Mouse (Mus musculus): ENCODE data around the gene Abca7. TPM values are rescaled to one million over a fixed set of nuclear protein-coding genes. Genes with fewer than 3 reads are reported as not detected.

Abca7 gene
- polyA plus RNA-seq, 1 experiment from 2014 or later, result 3.9 TPM

DNA sequence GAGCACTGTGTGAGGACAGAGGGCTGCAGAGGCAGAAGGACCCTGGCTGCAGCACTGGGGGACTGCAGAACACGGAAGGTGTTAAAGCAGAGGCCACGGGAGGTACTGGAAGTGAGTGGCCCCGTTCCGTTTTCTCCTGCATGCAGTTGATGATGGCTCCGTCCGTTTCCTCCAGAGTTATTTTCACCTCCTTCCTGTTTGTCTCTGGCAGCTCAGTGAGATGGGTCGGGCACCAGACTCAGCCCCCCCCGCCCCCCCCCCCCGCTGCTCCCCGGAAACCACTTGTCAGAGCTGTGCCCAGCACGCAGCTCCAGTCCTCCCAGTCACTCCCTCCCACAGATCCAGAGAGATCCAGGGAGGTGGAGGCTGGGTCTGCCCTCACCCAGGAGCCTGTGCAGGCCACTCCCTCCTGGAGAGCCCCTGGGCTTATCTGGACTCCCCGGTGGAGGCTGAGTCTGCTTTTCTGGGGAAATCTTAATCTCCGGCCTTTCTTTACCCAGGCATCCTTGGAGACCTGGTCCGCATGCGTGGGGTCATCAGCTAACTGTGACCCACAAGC is 22.5 kb downstream of the Abca7 start:
- DNase-seq (ENCODE audit: low spot score) (no peak), ATAC-seq (replicated peaks; ENCODE audit: low FRiP score) (0 out of 2 replicates have a peak, but pooled peaks have one; percentile 38)
- no peaks in the 10 kb centered on the region for H3K9me3 ChIP-seq (ENCODE audit: control insufficient read depth, low read length)
- WGBS, result 6% methylated on average over 15 of the region's 15 CpGs
- H3K4me2 ChIP-seq (ENCODE audit: low read depth, low read length, severe bottlenecking), result no peak overlapping the region
- peaks cover 5% of the 10 kb centered on the region; the same call in 1 of the 2 replicates for H3K4me1 ChIP-seq (replicated peaks; ENCODE audit: control insufficient read depth, insufficient read depth, low read length)
- H3K36me3 ChIP-seq (ENCODE audit: control insufficient read depth, insufficient read depth, low read length), result no peaks in the 10 kb centered on the region
- H3K27me3 ChIP-seq (ENCODE audit: control insufficient read depth, insufficient read depth, low read length), result peaks cover 19% of the 10 kb centered on the region
- H3K9ac ChIP-seq (ENCODE audit: low read length), result peak overlapping the region; percentile 2; the same call in 1 of the 2 replicates
- H3K27ac ChIP-seq (ENCODE audit: low read depth, low read length), result no peak overlapping the region
- no peak overlapping the region for H3K4me3 ChIP-seq (ENCODE audit: low read depth, low read length)

DNA sequence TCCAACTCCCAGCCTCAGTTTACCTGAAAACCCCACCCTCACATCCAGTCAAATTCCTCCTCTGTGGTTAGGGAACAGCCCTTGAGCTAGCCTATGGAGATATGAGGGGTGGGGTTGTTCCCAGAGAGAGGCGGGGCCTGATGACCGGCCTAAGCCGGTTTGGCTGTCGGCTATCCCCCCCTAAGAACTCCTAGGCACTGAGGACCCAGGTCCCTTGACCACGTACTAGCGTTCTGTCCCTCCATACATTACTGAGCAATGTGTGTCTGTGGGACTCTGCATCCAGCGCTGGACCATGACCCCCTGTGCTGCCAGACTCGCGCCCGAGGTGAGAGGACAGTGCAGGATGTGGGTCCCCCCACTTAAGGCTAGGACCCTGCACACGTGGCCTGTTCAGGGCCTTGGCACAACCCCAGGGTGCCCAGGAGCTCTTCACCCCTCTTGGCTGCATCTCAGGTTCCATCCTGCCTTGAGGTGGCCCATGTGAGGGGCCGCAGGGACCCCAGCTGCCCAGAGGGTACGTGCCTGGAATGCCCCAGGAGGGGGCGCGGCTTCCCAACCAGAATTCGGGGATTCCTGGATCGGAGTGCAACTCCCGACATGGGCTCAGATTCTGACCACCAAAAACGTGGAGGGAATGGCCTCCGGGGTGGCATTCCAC is 23.3 kb downstream of the Abca7 start:
- peaks cover 11% of the 10 kb centered on the region for H3K27me3 ChIP-seq (ENCODE audit: control insufficient read depth, insufficient read depth, low read length)
- H3K9me3 ChIP-seq (ENCODE audit: control insufficient read depth, low read length), result no peaks in the 10 kb centered on the region
- H3K9ac ChIP-seq (ENCODE audit: low read length), result peak overlapping the region; percentile 37
- peaks cover 5% of the 10 kb centered on the region; the same call in 1 of the 2 replicates for H3K4me1 ChIP-seq (replicated peaks; ENCODE audit: control insufficient read depth, insufficient read depth, low read length)
- WGBS, result 3% methylated on average over 20 of the region's 20 CpGs
- peak; percentile 70 for DNase-seq (ENCODE audit: low spot score)
- no peak overlapping the region for H3K27ac ChIP-seq (ENCODE audit: low read depth, low read length)
- H3K36me3 ChIP-seq (ENCODE audit: control insufficient read depth, insufficient read depth, low read length), result no peaks in the 10 kb centered on the region
- peak overlapping the region; percentile 21 for H3K4me3 ChIP-seq (ENCODE audit: low read depth, low read length)
- H3K4me2 ChIP-seq (ENCODE audit: low read depth, low read length, severe bottlenecking), result peak overlapping the region; percentile 40
- peak; percentile 43 for ATAC-seq (replicated peaks; ENCODE audit: low FRiP score)

DNA sequence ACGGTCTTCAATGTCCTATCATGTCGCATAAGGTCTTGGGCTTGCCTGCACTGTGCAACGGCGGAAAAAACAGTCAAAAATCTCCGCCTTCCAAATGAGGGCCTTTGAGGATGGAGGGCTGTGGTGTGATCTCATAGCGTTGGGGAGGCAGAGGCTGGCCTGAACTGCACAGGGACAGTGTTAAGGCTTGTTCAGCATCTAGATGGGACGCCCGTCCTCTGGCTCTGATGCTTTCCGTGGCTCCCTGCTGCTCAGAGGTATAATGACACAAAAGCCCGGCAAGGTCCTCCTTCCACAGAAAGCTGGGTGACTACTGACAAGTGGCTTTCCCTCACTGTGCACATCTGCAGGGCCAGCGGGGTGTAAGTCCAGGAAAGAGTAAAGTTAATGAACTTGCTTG is 23.9 kb downstream of the Abca7 start:
- ATAC-seq (replicated peaks; ENCODE audit: low FRiP score) (no peak), DNase-seq (ENCODE audit: low spot score) (no peak)
- Histone ChIP-seq H3K4me3 (ENCODE audit: low read depth, low read length) (peak overlapping the region; percentile 21; the same call in 1 of the 2 replicates), H3K9me3 (ENCODE audit: control insufficient read depth, low read length) (no peaks in the 10 kb centered on the region), H3K36me3 (ENCODE audit: control insufficient read depth, insufficient read depth, low read length) (no peaks in the 10 kb centered on the region), H3K4me2 (ENCODE audit: low read depth, low read length, severe bottlenecking) (peak overlapping the region; percentile 40), H3K27me3 (ENCODE audit: control insufficient read depth, insufficient read depth, low read length) (peaks cover 5% of the 10 kb centered on the region), H3K27ac (ENCODE audit: low read depth, low read length) (no peak overlapping the region), H3K4me1 (replicated peaks; ENCODE audit: control insufficient read depth, insufficient read depth, low read length) (peaks cover 5% of the 10 kb centered on the region; the same call in 1 of the 2 replicates), H3K9ac (ENCODE audit: low read length) (peak overlapping the region; percentile 37)
- 16% methylated on average over 11 of the region's 11 CpGs for WGBS

DNA sequence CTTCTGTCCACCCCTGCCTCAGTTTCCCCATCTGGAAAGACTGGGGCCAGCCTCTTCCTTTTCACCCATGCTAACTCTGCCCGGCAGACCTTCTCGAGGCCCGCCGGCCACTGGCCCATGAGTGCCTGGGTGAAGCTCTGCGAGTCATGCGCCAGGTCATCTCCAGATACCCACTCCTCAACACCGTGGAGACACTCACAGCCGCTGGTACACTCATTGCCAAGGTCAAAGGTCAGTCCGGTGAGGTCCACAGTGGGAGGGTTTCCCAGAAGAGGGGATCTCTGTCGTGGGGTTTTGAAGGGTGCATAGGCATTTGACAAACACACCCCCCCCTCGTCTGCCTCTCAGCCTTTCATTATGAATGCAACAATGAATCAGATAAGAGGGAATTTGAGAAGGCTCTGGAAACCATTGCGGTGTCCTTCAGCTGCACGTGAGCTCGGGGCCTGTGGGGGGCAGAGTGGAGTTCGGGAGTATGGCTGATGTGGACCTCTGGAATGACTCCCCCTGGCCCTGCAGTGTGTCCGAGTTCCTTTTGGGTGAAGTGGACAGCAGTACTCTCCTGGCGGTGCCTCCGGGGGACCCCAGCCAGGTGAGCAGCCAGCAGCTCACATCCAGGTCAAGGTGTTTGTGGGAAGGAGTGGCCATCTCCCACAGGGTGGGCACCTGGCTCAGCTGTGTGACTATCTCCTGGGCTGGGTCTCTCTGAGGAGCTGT is 24.5 kb downstream of the Abca7 start:
- Histone ChIP-seq H3K4me2 (ENCODE audit: low read depth, low read length, severe bottlenecking) (no peak overlapping the region), H3K27ac (ENCODE audit: low read depth, low read length) (no peak overlapping the region), H3K9ac (ENCODE audit: low read length) (no peak overlapping the region), H3K4me3 (ENCODE audit: low read depth, low read length) (no peak overlapping the region), H3K27me3 (ENCODE audit: control insufficient read depth, insufficient read depth, low read length) (peaks cover 2% of the 10 kb centered on the region; the same call in 1 of the 2 replicates), H3K4me1 (replicated peaks; ENCODE audit: control insufficient read depth, insufficient read depth, low read length) (peaks cover 5% of the 10 kb centered on the region; the same call in 1 of the 2 replicates), H3K36me3 (ENCODE audit: control insufficient read depth, insufficient read depth, low read length) (no peaks in the 10 kb centered on the region), H3K9me3 (ENCODE audit: control insufficient read depth, low read length) (no peaks in the 10 kb centered on the region)
- no peak for ATAC-seq (replicated peaks; ENCODE audit: low FRiP score)
- DNase-seq (ENCODE audit: low spot score), result no peak
- 83% methylated on average over 18 of the region's 18 CpGs for WGBS

DNA sequence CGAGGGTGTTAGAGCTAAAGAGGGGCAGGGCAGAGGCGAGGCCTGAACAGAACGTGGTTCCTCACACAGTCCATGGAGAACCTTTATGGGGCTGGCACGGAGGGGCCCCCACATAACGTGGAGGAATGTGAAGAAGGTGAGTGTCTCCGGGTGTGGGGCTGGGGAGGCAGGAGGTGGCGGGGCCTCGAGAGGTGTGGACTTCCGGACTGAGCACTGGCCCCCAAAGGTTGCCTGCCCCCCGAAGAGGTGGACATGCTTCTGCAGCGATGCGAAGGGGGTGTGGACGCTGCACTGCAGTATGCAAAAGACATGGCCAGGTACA is 25.0 kb downstream of the Abca7 start:
- peaks cover 2% of the 10 kb centered on the region; the same call in 1 of the 2 replicates for H3K27me3 ChIP-seq (ENCODE audit: control insufficient read depth, insufficient read depth, low read length)
- no peak for ATAC-seq (replicated peaks; ENCODE audit: low FRiP score)
- H3K9me3 ChIP-seq (ENCODE audit: control insufficient read depth, low read length), result no peaks in the 10 kb centered on the region
- no peak overlapping the region for H3K4me3 ChIP-seq (ENCODE audit: low read depth, low read length)
- DNase-seq (ENCODE audit: low spot score), result no peak
- no peaks in the 10 kb centered on the region for H3K36me3 ChIP-seq (ENCODE audit: control insufficient read depth, insufficient read depth, low read length)
- H3K27ac ChIP-seq (ENCODE audit: low read depth, low read length), result no peak overlapping the region
- 91% methylated on average over 13 of the region's 13 CpGs for WGBS
- H3K4me2 ChIP-seq (ENCODE audit: low read depth, low read length, severe bottlenecking), result no peak overlapping the region
- H3K9ac ChIP-seq (ENCODE audit: low read length), result no peak overlapping the region
- H3K4me1 ChIP-seq (replicated peaks; ENCODE audit: control insufficient read depth, insufficient read depth, low read length), result peaks cover 5% of the 10 kb centered on the region; the same call in 1 of the 2 replicates

DNA sequence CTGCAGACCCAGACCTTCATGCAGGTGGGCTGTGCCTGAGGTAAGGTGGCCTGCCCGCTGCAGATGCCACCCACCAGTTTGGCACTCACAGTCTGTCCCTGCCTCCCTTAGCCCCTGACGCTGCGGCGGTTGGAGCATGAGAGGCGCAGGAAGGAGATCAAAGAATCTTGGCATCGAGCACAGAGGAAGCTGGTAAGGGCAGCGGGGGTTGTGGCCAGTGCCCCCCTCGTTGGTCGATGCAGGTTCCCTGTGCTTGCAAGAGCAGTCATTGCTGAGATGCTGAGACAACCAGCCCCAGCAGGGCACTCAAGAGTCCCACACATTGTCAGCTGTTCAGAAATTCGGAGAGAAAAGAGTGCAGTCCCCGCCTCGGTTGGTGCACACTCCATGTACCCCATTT is 25.9 kb downstream of the Abca7 start:
- H3K4me1 ChIP-seq (replicated peaks; ENCODE audit: control insufficient read depth, insufficient read depth, low read length), result peaks cover 5% of the 10 kb centered on the region; the same call in 1 of the 2 replicates
- WGBS, result 91% methylated on average over 12 of the region's 12 CpGs
- no peak overlapping the region for H3K4me3 ChIP-seq (ENCODE audit: low read depth, low read length)
- H3K36me3 ChIP-seq (ENCODE audit: control insufficient read depth, insufficient read depth, low read length), result no peaks in the 10 kb centered on the region
- no peak overlapping the region for H3K27ac ChIP-seq (ENCODE audit: low read depth, low read length)
- H3K9me3 ChIP-seq (ENCODE audit: control insufficient read depth, low read length), result no peaks in the 10 kb centered on the region
- DNase-seq (ENCODE audit: low spot score), result no peak
- no peak overlapping the region for H3K9ac ChIP-seq (ENCODE audit: low read length)
- H3K4me2 ChIP-seq (ENCODE audit: low read depth, low read length, severe bottlenecking), result no peak overlapping the region
- ATAC-seq (replicated peaks; ENCODE audit: low FRiP score), result no peak
- H3K27me3 ChIP-seq (ENCODE audit: control insufficient read depth, insufficient read depth, low read length), result peaks cover 2% of the 10 kb centered on the region; the same call in 1 of the 2 replicates

DNA sequence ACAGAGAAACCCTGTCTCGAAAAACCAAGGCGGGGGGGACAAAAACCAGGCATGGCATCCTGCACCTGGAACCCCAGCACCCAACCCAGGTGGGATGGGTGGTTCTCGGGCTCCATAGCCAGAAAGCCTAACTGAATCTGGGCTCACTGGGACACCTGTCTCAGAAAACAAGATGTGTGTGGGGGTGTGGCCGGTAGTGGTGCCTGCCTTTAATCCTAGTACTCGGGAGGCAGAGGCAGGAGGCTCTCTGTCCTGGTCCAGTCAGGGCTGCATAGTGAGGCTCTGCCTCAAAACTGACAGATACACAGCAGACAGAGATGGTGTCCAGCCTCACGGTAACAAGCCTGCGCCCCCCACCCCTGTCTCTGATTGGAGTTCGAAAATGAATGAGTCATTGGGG is 26.5 kb downstream of the Abca7 start:
- H3K9ac ChIP-seq (ENCODE audit: low read length), result no peak overlapping the region
- H3K27me3 ChIP-seq (ENCODE audit: control insufficient read depth, insufficient read depth, low read length), result peaks cover 2% of the 10 kb centered on the region; the same call in 1 of the 2 replicates
- 94% methylated on average over 8 of the region's 8 CpGs for WGBS
- H3K27ac ChIP-seq (ENCODE audit: low read depth, low read length), result no peak overlapping the region
- H3K9me3 ChIP-seq (ENCODE audit: control insufficient read depth, low read length), result no peaks in the 10 kb centered on the region
- H3K4me3 ChIP-seq (ENCODE audit: low read depth, low read length), result no peak overlapping the region
- ATAC-seq (replicated peaks; ENCODE audit: low FRiP score) (no peak), DNase-seq (ENCODE audit: low spot score) (no peak)
- peaks cover 5% of the 10 kb centered on the region; the same call in 1 of the 2 replicates for H3K4me1 ChIP-seq (replicated peaks; ENCODE audit: control insufficient read depth, insufficient read depth, low read length)
- H3K4me2 ChIP-seq (ENCODE audit: low read depth, low read length, severe bottlenecking), result no peak overlapping the region
- no peaks in the 10 kb centered on the region for H3K36me3 ChIP-seq (ENCODE audit: control insufficient read depth, insufficient read depth, low read length)

DNA sequence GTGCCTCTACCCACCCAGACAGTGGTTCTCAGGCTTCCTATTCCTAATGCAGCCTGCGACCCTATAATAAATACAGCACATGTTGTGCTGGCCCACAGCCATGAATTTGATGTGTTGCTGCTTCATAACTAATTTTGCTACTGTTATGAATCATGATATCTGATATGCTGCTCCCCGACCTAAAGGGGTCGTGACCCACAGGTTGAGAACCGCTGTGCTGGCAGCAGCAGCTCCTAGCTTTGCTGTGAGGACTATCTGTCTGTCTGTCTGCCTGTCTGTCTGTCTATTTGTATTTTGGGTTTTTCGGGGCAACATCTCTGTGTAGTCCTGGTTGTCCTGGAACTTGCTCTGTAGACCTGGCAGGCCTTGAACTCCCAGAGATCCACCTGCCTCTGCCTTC is 27.5 kb downstream of the Abca7 start:
- Histone ChIP-seq H3K4me3 (ENCODE audit: low read depth, low read length) (no peak overlapping the region), H3K9me3 (ENCODE audit: control insufficient read depth, low read length) (no peaks in the 10 kb centered on the region), H3K36me3 (ENCODE audit: control insufficient read depth, insufficient read depth, low read length) (no peaks in the 10 kb centered on the region), H3K9ac (ENCODE audit: low read length) (no peak overlapping the region), H3K27ac (ENCODE audit: low read depth, low read length) (no peak overlapping the region), H3K27me3 (ENCODE audit: control insufficient read depth, insufficient read depth, low read length) (peaks cover 2% of the 10 kb centered on the region; the same call in 1 of the 2 replicates), H3K4me2 (ENCODE audit: low read depth, low read length, severe bottlenecking) (no peak overlapping the region), H3K4me1 (replicated peaks; ENCODE audit: control insufficient read depth, insufficient read depth, low read length) (peaks cover 5% of the 10 kb centered on the region; the same call in 1 of the 2 replicates)
- DNase-seq (ENCODE audit: low spot score) (no peak), ATAC-seq (replicated peaks; ENCODE audit: low FRiP score) (no peak)
- WGBS, result 91% methylated on average over 5 of the region's 5 CpGs
